Mouse (Mus musculus): ENCODE measurements around the gene Narfl. TPM values are rescaled to one million over a fixed set of nuclear protein-coding genes. Genes with fewer than 3 reads are reported as not detected.

Gene Narfl
- total RNA-seq, 2 experiments from 2014 or later, result 37.4 to 39.8 TPM

GRCm38 (mm10) chr17:25813471-25813870 lies 39.9 kb downstream of the Narfl start:
- peak; percentile 82 to 92 for DNase-seq (ENCODE audit: low spot score in 2 of 2)
- H3K27ac ChIP-seq, result peak overlapping the region; percentile 93
- peak; percentile 69 for TF ChIP-seq CTCF (conservative IDR thresholded peaks at IDR 0.05)
- peak overlapping the region; percentile 89 for H3K4me3 ChIP-seq

- no peak for TF ChIP-seq CTCF (conservative IDR thresholded peaks at IDR 0.05)
- DNase-seq (ENCODE audit: low spot score in 2 of 2), result no peak
- no peak overlapping the region for H3K4me3 ChIP-seq
- H3K27ac ChIP-seq, result no peak overlapping the region
These were observed 44.1 kb downstream of the Narfl start for GRCm38 (mm10) chr17:25817662-25818061.

- H3K27ac ChIP-seq, result peak overlapping the region; percentile 14; the same call in 1 of the 2 replicates
- no peak overlapping the region for H3K4me3 ChIP-seq
- TF ChIP-seq CTCF (conservative IDR thresholded peaks at IDR 0.05), result no peak
- DNase-seq (ENCODE audit: low spot score in 2 of 2), result no peak
These were observed 45.5 kb downstream of the Narfl start for GRCm38 (mm10) chr17:25818851-25819780.

GRCm38 (mm10) chr17:25823452-25823851 lies 49.9 kb downstream of the Narfl start, which contains the start of gene Wdr24:
Wdr24 (plus strand) TSS chr17:25823627.
- peak; percentile 81 to 83 for DNase-seq (ENCODE audit: low spot score in 2 of 2)
- peak within 1 kb of the TSS; percentile 61 for H3K4me3 ChIP-seq
- peak within 1 kb of the TSS; percentile 92 for H3K27ac ChIP-seq
- no peak for TF ChIP-seq CTCF (conservative IDR thresholded peaks at IDR 0.05)

- no peak for TF ChIP-seq CTCF (conservative IDR thresholded peaks at IDR 0.05)
- DNase-seq (ENCODE audit: low spot score in 2 of 2), result no peak
- H3K27ac ChIP-seq, result peak overlapping the region; percentile 92; the same call in 1 of the 2 replicates
- H3K4me3 ChIP-seq, result peak overlapping the region; percentile 61
These were observed 51.0 kb downstream of the Narfl start for GRCm38 (mm10) chr17:25824362-25825142.

- Histone ChIP-seq H3K4me3 (no peak overlapping the region), H3K27ac (no peak overlapping the region)
- no peak for DNase-seq (ENCODE audit: low spot score in 2 of 2)
- TF ChIP-seq CTCF (conservative IDR thresholded peaks at IDR 0.05), result no peak
These were observed 51.7 kb downstream of the Narfl start for GRCm38 (mm10) chr17:25825311-25825710.

GRCm38 (mm10) chr17:25825984-25826570 lies 52.5 kb downstream of the Narfl start:
- TF ChIP-seq CTCF (conservative IDR thresholded peaks at IDR 0.05), result no peak
- H3K4me3 ChIP-seq, result no peak overlapping the region
- no peak for DNase-seq (ENCODE audit: low spot score in 2 of 2)
- H3K27ac ChIP-seq, result no peak overlapping the region

- H3K4me3 ChIP-seq, result no peak overlapping the region
- no peak for TF ChIP-seq CTCF (conservative IDR thresholded peaks at IDR 0.05)
- DNase-seq (ENCODE audit: low spot score in 2 of 2), result no peak
- H3K27ac ChIP-seq, result no peak overlapping the region
These were observed 53.4 kb downstream of the Narfl start for GRCm38 (mm10) chr17:25827011-25827410.

GRCm38 (mm10) chr17:25827546-25828222 lies 54.1 kb downstream of the Narfl start:
- no peak for TF ChIP-seq CTCF (conservative IDR thresholded peaks at IDR 0.05)
- Histone ChIP-seq H3K27ac (peak overlapping the region; percentile 93; the same call in 1 of the 2 replicates), H3K4me3 (no peak overlapping the region)
- no peak for DNase-seq (ENCODE audit: low spot score in 2 of 2)

- H3K27ac ChIP-seq, result peak overlapping the region; percentile 93
- no peak for DNase-seq (ENCODE audit: low spot score in 2 of 2)
- TF ChIP-seq CTCF (conservative IDR thresholded peaks at IDR 0.05), result no peak
- H3K4me3 ChIP-seq, result peak overlapping the region; percentile 82
These were observed 54.6 kb downstream of the Narfl start for GRCm38 (mm10) chr17:25828223-25828594.

GRCm38 (mm10) chr17:25828712-25829557 lies 55.4 kb downstream of the Narfl start, which contains the start of gene Jmjd8:
Jmjd8 (plus strand) TSS chr17:25828867.
- peak; percentile 71 for TF ChIP-seq CTCF (conservative IDR thresholded peaks at IDR 0.05)
- peak; percentile 79 to 81 for DNase-seq (ENCODE audit: low spot score in 2 of 2)
- Histone ChIP-seq H3K4me3 (peak within 1 kb of the TSS; percentile 82), H3K27ac (peak within 1 kb of the TSS; percentile 93)
